Mouse (Mus musculus): ENCODE measurements around the gene Cmya5. TPM values are rescaled to one million over a fixed set of nuclear protein-coding genes. Genes with fewer than 3 reads are reported as not detected.
"Not testable (repeated sequence)": the region's sequence is repeated elsewhere in the genome, so short reads cannot be mapped to it uniquely, and the experiment has no call there.

The Cmya5 gene
- total RNA-seq (2021), result 1,000 to 10,000 TPM in 1 of 2 experiments, 100 to 1,000 TPM in 1; 950 to 1,118 TPM
- long read RNA-seq, experiment 1, partial matches to known transcripts, result 109 of 251 reads
- long read RNA-seq, experiment 1, other reads (novel, unspliced or antisense), result 142 of 251 reads
- long read RNA-seq, experiment 2, partial matches to known transcripts, result 268 of 283 reads
- long read RNA-seq, experiment 2, other reads (novel, unspliced or antisense), result 15 of 283 reads

GRCm38 (mm10) chr13:93144336-93145167, at the start of gene Cmya5:
Cmya5 (minus strand) TSS chr13:93144724.
- peak; percentile 93 to 96 for DNase-seq

GRCm38 (mm10) chr13:93192646-93193026, 48.1 kb upstream of the Cmya5 start:
- intact Hi-C loops (cut with DNase I), result loop anchor here (5.0 kb wide), 1 partner anchor 50 kb away; no protein-coding TSS in a partner anchor
- DNase-seq, result no peak

More at GRCm38 (mm10) chr13:93144336-93145167, at the start of gene Cmya5:
- intact Hi-C loops (cut with DNase I), result loop anchor here (5.0 kb wide), 2 partner anchors 157 to 262 kb away; no protein-coding TSS in a partner anchor

- DNase-seq, result peak; percentile 87 to 90
- intact Hi-C loops (cut with DNase I), result loop anchor here (5.0 kb wide), 1 partner anchor 50 kb away; no protein-coding TSS in a partner anchor
These were observed 47.5 kb upstream of the Cmya5 start, which contains the start of gene Tent2 for GRCm38 (mm10) chr13:93191831-93192645. Tent2 (minus strand) TSS chr13:93192385.

- no peak for DNase-seq
- intact Hi-C loops (cut with DNase I), result no loop called here
These were observed 44.9 kb upstream of the Cmya5 start for GRCm38 (mm10) chr13:93189416-93189815.

- intact Hi-C loops (cut with DNase I), result no loop called here
- no peak for DNase-seq
These were observed 44.2 kb upstream of the Cmya5 start for GRCm38 (mm10) chr13:93188738-93189137.

- intact Hi-C loops (cut with DNase I); DNase-seq: not testable (repeated sequence)
These were observed 43.3 kb upstream of the Cmya5 start for GRCm38 (mm10) chr13:93187792-93188191.

GRCm38 (mm10) chr13:93180351-93180750, 35.8 kb upstream of the Cmya5 start:
- DNase-seq, result no peak
- intact Hi-C loops (cut with DNase I), result no loop called here

GRCm38 (mm10) chr13:93179522-93179921, 35.0 kb upstream of the Cmya5 start:
- intact Hi-C loops (cut with DNase I), result no loop called here
- DNase-seq, result no peak

- intact Hi-C loops (cut with DNase I), result no loop called here
- no peak for DNase-seq
These were observed 33.0 kb upstream of the Cmya5 start for GRCm38 (mm10) chr13:93177571-93177970.

- intact Hi-C loops (cut with DNase I), result no loop called here
These were observed 18.8 kb upstream of the Cmya5 start for GRCm38 (mm10) chr13:93163303-93163702.

GRCm38 (mm10) chr13:93162456-93162855, 17.9 kb upstream of the Cmya5 start:
- DNase-seq, result no peak
- intact Hi-C loops (cut with DNase I), result no loop called here

More at GRCm38 (mm10) chr13:93163303-93163702, 18.8 kb upstream of the Cmya5 start:
- DNase-seq, result no peak

GRCm38 (mm10) chr13:93158261-93158660, 13.7 kb upstream of the Cmya5 start:
- intact Hi-C loops (cut with DNase I), result no loop called here
- no peak for DNase-seq

- intact Hi-C loops (cut with DNase I), result no loop called here
These were observed 8.8 kb upstream of the Cmya5 start for GRCm38 (mm10) chr13:93153280-93153679.

GRCm38 (mm10) chr13:93143819-93144283, 673 bp downstream of the Cmya5 start:
- peak; percentile 34 to 57 for DNase-seq
- intact Hi-C loops (cut with DNase I), result loop anchor here (5.0 kb wide), 2 partner anchors 157 to 262 kb away; no protein-coding TSS in a partner anchor

More at GRCm38 (mm10) chr13:93153280-93153679, 8.8 kb upstream of the Cmya5 start:
- DNase-seq, result no peak

- intact Hi-C loops (cut with DNase I), result loop anchor here (5.0 kb wide), 2 partner anchors 154 to 259 kb away; no protein-coding TSS in a partner anchor
- DNase-seq, result no peak
These were observed 3.3 kb downstream of the Cmya5 start for GRCm38 (mm10) chr13:93141184-93141583.

GRCm38 (mm10) chr13:93138059-93138458, 6.5 kb downstream of the Cmya5 start:
- intact Hi-C loops (cut with DNase I), result no loop called here
- peak in 1 of 2 experiments; percentile 33 for DNase-seq

- DNase-seq, result peak in 1 of 2 experiments; percentile 40
- intact Hi-C loops (cut with DNase I), result no loop called here
These were observed 7.4 kb downstream of the Cmya5 start for GRCm38 (mm10) chr13:93137098-93137497.

GRCm38 (mm10) chr13:93136251-93136650, 8.3 kb downstream of the Cmya5 start:
- intact Hi-C loops (cut with DNase I), result no loop called here
- no peak for DNase-seq

- no peak for DNase-seq
- intact Hi-C loops (cut with DNase I), result no loop called here
These were observed 9.0 kb downstream of the Cmya5 start for GRCm38 (mm10) chr13:93135501-93135900.

GRCm38 (mm10) chr13:93130674-93131073, 13.8 kb downstream of the Cmya5 start:
- intact Hi-C loops (cut with DNase I), result no loop called here
- DNase-seq, result no peak

Data from gastrocnemius, postnatal 36 days (tissue).